Mouse (Mus musculus) T-cell, adult 2 months (primary cell): ENCODE measurements around the gene Gm49388.
"Not testable (repeated sequence)": the region's sequence is repeated elsewhere in the genome, so short reads cannot be mapped to it uniquely, and the experiment has no call there.

Experiments used
- DNase-seq: peaks from one replicate; pipeline ENCODE4 v3.0.0; 2022; ENCODE audit warnings: low spot score

Gm49388 gene

GRCm38 (mm10) chr7:127768346-127768996 lies 16.9 kb upstream of the Gm49388 start:
- DNase-seq = no peak

GRCm38 (mm10) chr7:127768997-127769593 lies 16.3 kb upstream of the Gm49388 start:
- DNase-seq = peak; percentile 61

- DNase-seq = peak; percentile 47
These were observed 15.8 kb upstream of the Gm49388 start, which contains the start of gene Orai3 for GRCm38 (mm10) chr7:127769651-127770038. Gene Orai3 (plus strand): TSS chr7:127769815.

GRCm38 (mm10) chr7:127770039-127770905 lies 15.1 kb upstream of the Gm49388 start:
- no peak for DNase-seq

GRCm38 (mm10) chr7:127771262-127771661 lies 14.1 kb upstream of the Gm49388 start:
- no peak for DNase-seq

GRCm38 (mm10) chr7:127772080-127772479 lies 13.3 kb upstream of the Gm49388 start:
- no peak for DNase-seq

GRCm38 (mm10) chr7:127772557-127772956 lies 12.9 kb upstream of the Gm49388 start:
- no peak for DNase-seq

GRCm38 (mm10) chr7:127773664-127774384 lies 11.6 kb upstream of the Gm49388 start:
- peak; percentile 80 for DNase-seq

- DNase-seq = not testable (repeated sequence)
These were observed 9.6 kb upstream of the Gm49388 start for GRCm38 (mm10) chr7:127775837-127776236.

GRCm38 (mm10) chr7:127776426-127776825 lies 9.0 kb upstream of the Gm49388 start, which contains the start of gene Setd1a:
Gene Setd1a (plus strand): TSS chr7:127776670.
- DNase-seq = peak; percentile 71

GRCm38 (mm10) chr7:127776878-127777473 lies 8.4 kb upstream of the Gm49388 start:
- DNase-seq = peak; percentile 97

- peak; percentile 46 for DNase-seq
These were observed 7.7 kb upstream of the Gm49388 start for GRCm38 (mm10) chr7:127777474-127778266.

- no peak for DNase-seq
These were observed 7.1 kb upstream of the Gm49388 start for GRCm38 (mm10) chr7:127778350-127778749.

- no peak for DNase-seq
These were observed 11.9 kb downstream of the Gm49388 start for GRCm38 (mm10) chr7:127797076-127797845.

GRCm38 (mm10) chr7:127798591-127798990 lies 13.2 kb downstream of the Gm49388 start:
- no peak for DNase-seq

GRCm38 (mm10) chr7:127799211-127799610 lies 13.8 kb downstream of the Gm49388 start:
- DNase-seq = no peak

- no peak for DNase-seq
These were observed 14.3 kb downstream of the Gm49388 start for GRCm38 (mm10) chr7:127799738-127800137.

- peak; percentile 72 for DNase-seq
These were observed 15.1 kb downstream of the Gm49388 start, which contains the start of gene Hsd3b7 for GRCm38 (mm10) chr7:127800435-127801009. Gene Hsd3b7 (plus strand): TSS chr7:127800604.

GRCm38 (mm10) chr7:127801010-127801621 lies 15.7 kb downstream of the Gm49388 start:
- DNase-seq = no peak
